Mouse (Mus musculus) c-Kit-positive CD71-positive TER-119-negative erythroid progenitor cells, embryonic 14.5 days (primary cell): ENCODE measurements around the gene Maea.

ENCODE experiments used
- DNase-seq: peaks from one replicate; pipeline ENCODE4 v3.0.0-alpha.2; 2013; ENCODE audit warnings: low read depth

Gene Maea

DNA sequence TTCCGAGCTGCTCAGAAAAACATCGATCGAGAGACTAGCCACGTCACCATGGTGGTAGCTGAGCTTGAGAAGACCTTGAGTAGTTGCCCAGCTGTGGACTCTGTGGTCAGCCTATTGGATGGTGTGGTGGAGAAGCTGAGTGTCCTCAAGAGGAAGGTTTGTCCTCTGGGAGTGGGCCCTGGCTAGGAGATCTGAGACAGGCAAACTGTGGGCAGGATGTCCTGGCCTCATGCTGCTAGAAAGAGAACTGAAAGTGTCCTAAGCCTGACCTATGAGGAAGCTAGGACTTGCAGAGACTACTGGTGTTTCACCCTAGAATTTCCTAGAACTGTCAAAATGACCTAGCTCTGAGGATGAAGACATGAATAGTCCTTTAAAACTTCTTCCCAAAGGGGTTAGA lies 23.2 kb downstream of the Maea start:
- no peak for DNase-seq

DNA sequence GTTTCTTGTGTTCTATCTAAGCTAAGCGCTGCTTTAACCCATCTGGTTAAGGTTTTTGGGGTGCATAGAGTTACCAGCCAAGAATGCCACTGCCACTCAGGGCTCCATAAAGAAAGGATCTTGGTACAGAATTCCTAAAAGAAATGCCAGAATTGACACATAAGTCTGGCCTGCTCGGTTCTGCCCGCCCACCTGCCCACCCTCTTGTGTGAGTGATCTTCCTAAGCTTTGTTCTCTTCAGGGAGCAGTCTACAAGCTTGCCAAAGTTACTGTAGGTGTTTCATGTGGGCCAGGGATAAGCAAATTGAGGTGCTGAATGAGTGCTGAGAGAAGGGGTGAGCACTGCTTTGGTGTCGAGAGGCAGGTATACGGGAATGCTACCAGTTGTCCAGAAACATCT lies 28.0 kb downstream of the Maea start:
- DNase-seq: no peak

DNA sequence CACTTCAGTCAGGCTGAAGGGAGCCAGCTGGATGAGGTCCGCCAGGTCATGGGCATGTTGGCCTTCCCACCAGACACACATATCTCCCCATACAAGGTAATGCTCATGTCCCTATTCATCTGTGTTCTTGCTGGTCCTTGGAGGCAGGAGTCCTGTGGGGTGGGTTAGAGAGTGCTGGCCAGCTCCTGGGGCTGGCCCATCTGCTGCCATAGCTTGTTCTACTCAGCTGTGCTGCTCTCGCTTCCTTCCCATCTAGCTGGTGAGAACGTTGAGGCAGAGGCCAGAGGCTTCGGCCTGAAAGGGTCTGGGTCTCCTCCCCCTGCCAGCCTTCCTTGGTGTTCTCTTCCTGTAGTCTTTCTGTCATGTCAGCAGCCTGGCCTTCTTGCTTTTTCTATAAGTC lies 33.3 kb downstream of the Maea start:
- no peak for DNase-seq

DNA sequence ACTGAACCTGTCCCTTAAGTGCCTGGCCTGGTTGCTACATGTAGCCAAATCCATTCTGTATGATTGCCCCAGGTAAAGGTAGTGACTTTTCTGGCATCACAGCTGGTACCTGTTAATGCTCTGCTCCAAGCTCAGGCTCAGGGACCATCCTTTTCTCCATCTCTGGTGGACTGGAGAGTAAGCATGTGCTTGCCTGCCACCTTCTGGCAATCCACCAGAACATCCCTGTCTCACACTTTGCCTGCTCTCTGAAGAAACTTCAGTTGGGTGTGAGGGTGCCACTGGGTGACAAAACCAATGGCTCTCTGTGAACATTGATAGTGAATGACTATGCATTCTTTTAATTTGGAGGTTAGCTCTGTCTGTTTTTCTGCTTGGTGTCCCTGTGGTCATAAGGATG lies 35.8 kb downstream of the Maea start:
- peak; percentile 40 for DNase-seq

DNA sequence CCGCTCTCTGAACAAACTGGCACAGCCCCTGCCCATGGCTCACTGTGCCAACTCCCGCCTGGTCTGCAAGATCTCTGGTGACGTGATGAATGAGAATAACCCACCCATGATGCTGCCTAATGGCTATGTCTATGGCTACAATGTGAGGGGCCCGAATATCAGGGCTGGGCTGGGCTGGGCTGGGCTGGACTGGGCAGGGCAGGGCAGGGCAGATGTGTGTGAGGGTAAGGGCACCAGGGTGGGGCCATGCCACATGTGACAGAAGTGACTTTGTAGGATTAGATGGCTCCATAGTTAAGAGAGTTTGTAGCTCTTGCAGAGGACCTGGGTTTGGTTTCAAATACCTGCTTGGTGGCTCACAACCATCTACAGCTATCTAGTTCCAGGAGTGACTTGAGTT lies 36.4 kb downstream of the Maea start:
- DNase-seq: no peak

DNA sequence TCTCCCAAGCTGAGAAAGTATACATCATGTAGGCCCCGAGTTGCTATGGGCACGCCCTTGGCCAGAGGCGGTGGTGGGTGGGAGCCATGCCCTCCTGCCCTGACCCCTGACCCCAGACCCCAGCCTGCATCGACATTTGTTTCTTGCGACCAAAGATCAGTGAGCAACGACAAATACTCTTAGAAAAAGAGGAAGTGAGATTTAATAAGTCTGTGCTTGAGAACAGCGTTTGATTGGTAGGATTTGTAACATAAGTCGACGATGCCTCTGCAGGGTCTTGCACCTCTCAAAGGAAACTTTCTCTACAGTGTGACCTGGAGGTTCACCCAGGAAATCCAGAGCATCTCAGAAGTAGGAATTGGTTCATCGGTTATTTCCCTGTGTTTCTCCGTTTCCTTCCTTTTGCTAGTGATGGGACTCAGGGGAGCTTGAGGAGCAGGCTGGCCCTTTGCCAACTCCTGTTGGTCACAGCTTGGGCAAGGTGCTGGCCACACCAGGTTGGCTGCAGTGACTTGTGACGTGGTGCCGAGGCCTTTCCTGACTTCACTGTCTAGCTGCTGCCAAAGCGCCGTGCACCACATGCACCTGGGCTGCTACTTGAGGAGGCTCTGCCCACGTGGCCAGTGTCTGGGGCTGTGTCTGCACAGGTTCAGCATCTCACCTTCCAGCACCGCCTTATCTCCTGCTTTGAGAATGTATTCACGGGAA lies 37.2 kb downstream of the Maea start:
- DNase-seq: no peak

DNA sequence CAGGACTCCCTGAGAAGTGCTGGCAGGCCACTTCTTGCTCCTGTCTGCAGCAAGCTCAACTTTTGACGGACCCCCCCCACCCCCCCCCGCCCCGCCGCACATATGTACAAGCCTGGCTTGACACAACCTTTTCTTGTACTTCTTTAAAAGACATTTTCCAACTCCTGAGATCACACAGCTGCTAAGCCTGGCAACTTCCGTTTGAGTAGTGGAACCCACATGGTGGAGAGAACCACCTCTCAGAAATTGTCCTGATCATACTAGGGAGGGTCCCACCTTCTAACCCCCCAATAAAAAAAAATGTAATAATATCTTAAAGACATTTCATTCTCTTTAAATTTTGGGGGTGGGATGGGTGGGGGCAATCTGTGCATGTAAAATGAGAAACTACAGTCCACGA lies 41.9 kb downstream of the Maea start:
- no peak for DNase-seq

DNA sequence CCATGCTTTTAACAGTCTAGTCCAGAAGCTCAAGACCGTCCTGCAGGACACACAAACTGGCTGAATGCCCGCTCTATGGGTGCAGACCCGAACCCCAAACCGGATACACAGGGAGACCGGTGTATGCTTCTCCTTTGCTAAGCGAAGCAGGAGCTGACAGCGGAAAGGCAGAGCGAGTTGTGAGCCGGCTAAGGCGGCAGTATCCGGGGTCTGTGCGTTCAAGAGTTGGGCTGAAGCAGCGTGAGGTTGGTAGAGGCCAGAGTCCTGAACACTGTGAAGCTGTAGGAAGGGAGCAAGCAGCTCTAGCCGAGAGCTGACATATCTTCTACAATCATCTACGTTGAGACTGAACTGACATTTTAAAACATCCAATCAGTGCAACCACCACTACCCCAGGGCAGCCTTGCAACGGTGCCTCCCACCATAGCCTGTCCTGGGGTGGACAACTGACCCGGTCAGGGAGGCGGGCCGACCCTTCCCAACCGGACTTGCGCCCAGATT lies 42.5 kb downstream of the Maea start:
- peak; percentile 25 for DNase-seq

DNA sequence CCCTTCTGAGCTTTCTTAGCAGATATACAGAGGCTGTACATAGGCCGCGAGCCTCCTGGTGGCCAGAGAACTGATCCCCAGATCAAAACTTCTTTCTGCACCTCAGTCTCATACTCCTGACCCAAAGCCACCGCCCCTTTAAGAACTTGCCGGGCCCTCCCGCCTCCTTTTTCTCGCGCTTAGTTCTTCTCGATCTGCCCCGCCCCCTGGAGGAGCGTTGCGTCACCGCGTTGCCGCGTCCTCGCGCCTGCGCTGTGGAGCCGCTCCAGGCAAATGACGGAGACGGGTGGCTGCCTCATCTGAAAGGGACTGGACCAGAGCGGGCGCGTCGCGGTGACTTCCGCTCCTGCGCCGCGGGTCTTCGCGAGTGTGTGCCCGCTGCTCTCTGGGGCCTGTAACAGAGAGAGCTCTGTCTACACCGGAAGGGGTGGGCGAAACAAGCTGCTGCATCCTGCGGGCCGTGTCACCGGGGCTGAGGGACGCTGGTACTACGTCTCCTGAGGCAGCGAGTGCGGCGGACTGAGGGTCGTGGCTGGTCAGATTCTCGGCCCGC lies 43.1 kb downstream of the Maea start, which contains the start of gene Uvssa:
Gene Uvssa (plus strand): TSS at position 248 of the 553 bp plus-strand sequence.
- DNase-seq: peak; percentile 100

DNA sequence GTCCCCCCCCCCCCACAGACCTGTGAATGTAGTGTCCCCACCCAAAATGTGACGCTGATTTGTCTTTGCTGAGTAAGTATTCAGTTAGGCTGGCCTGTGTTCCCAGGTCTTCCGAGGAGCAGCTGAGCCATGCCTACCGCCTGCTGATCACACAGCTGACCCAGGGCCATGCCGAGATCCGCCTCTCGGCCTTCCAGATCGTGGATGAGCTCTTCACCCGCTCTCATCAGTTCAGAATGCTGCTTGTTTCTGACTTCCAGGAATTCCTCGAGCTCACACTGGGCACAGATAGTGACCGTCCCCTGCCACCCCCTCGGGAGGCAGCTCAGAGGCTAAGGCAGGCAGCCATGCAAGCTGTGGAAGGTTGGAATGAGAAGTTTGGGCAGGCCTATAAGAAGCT lies 52.2 kb downstream of the Maea start:
- no peak for DNase-seq

DNA sequence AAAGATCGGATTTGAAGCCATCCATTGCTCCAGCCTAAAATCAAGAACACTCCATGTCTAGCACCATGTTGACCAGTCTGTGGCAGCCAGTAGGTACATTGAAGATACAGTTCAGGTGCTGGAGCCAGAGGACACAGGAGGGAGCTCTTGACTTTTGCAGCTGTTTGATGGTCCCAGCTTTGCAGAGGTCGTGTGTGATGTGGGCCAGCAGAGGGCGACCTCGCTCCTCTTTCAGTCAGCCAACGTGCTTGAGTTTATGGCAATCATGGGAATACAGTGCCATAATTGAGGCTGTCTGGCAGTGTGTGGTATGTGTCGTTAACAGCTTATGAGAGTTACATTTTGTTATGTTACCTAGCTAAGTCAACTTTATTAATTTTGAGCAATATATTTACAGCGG lies 58.5 kb downstream of the Maea start:
- peak; percentile 61 for DNase-seq

DNA sequence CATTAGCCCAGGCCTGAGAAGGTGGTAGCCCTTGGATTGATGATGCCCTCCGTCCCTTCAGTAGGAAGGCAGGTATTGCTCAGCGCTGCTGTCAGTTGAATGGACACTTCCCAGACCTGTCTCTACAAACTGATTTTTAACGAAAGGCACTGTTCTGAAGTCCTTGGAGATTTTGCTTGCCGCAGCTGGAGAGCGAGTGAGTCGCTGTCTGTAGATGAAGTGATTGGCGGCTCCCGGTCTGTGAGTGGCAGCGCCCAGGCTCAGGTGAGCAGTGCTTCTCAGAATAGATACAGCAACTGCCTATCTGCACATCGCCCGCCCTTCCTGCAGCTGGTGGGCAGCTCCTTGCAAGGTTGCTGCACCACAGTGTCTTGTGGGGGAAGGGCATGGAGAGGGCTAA lies 60.4 kb downstream of the Maea start:
- no peak for DNase-seq

DNA sequence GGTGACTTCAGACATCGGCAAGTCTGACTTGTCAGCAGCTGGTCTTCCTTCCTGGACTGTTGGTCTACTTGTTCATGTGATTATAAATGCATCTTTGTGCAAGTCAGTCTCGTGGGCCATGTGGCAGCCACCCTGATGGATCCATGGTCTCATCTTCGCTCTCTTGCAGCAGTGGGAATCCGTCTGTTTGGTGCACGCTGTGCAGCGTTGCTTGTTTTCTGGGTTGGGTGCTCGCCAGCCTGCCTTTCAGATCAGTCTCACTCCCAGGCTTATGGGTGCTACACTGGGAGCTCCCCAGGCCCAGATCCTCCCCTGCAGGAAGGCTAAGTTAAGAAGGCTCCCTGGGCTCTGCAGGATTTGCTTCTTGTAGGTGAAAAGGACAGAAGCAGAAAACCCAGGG lies 61.5 kb downstream of the Maea start:
- DNase-seq: no peak

DNA sequence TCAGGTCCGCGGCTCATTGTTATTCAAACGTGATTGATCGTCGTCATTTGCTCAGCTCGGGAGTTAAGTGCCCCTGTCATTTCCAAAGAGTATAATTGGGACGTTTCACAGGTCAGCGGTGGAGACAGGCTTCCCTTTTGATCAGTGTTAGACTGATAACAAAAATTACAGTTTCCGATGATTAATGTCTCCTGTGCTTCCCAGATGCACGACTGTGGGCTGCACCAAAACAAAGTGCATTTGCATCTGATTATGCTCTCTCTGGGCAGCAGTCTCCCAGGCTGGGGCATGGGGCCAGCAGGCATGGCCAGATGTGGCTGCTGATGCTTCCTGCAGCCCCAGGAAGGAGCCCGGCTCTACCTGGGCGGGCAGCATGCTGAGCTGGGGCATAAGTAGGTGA lies 65.5 kb downstream of the Maea start:
- DNase-seq: no peak

DNA sequence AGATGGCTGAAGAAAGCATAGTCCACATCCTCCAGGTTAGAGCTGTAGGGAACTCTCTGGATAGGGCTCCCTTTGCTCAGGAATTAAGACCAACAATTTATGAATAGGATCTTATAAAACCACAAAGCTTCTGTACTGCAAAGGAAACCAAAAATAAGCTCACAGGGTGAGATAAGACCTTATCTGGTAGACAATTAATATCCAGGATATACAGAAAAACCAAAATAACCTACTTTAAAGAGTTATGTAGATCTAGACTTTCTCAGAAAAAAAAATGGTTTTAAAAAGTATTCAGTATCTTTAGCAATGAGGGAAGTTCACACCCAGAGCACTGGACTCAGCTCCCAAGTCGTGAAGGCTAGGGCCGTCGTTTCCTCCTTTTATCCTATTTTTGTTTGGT lies 85.0 kb downstream of the Maea start:
- no peak for DNase-seq
